Comparison of ENCODE assay signal across 8 mouse cellular contexts in genomic region chr4:8432393-8432792, GRCm38 (mm10).
A peak's percentile ranks its signal among the peaks of the same experiment; 100 is the strongest.
DNase-seq lines count a peak whose midpoint lies in the region; ATAC-seq lines count a peak whose summit lies in the region.

No protein-coding gene starts in this region.

- intact Hi-C loops in left cerebral cortex, postnatal 25 days (cut with DNase I) = no loop called here

- ATAC-seq in CD4-positive, CD25-positive, alpha-beta regulatory T cell, adult 4 months = no peak

- peak; percentile 65 for DNase-seq in CD4-positive, CD25-positive, alpha-beta regulatory T cell, adult 2 months (ENCODE audit: low read depth, low spot score)
- peak; percentile 27 for DNase-seq in kidney, adult 9 months
- DNase-seq in kidney, adult 11 months = no peak
- peak; percentile 23 for DNase-seq in MN1 (ENCODE audit: low spot score)
- DNase-seq in embryo, embryonic 10.5 days (ENCODE audit: low spot score) = peak; percentile 77
- DNase-seq in left cerebral cortex, postnatal 25 days (ENCODE audit: low spot score in 2 of 2) = peak; percentile 35 to 46
- peak; percentile 63 for DNase-seq in right cerebral cortex, postnatal 14 days
